Mouse (Mus musculus) spleen, adult 18-20 months (tissue): ENCODE measurements at regions not wholly inside any gene's neighbourhood (a gene's known extent, or its start where the extent isn't known, plus 50 kb on each side); places are given as distances from the start of the nearest gene placed in this dataset.

Source experiments
- DNase-seq, 2 experiments: peaks; one replicate each; pipeline ENCODE4 v3.0.0; 2022; ENCODE audit warnings: mixed read lengths in 2 of 2

GRCm38 (mm10) chr4:83915871-83916270 is 390.5 kb downstream of the Ccdc171 start:
- DNase-seq = no peak

GRCm38 (mm10) chr4:83917009-83917408 is 391.7 kb downstream of the Ccdc171 start:
- no peak for DNase-seq

GRCm38 (mm10) chr4:83918093-83918492 is 392.7 kb downstream of the Ccdc171 start:
- no peak for DNase-seq

GRCm38 (mm10) chr4:83919041-83919440 is 393.7 kb downstream of the Ccdc171 start:
- no peak for DNase-seq

GRCm38 (mm10) chr4:83925118-83925842 is 399.9 kb downstream of the Ccdc171 start:
- DNase-seq = no peak

- DNase-seq = no peak
Observed at GRCm38 (mm10) chr4:83926195-83926731, 400.9 kb downstream of the Ccdc171 start.

- no peak for DNase-seq
Observed at GRCm38 (mm10) chr4:83931897-83932654, 406.7 kb downstream of the Ccdc171 start.

- no peak for DNase-seq
Observed at GRCm38 (mm10) chr4:83941693-83942092, 416.3 kb downstream of the Ccdc171 start.

GRCm38 (mm10) chr4:83949612-83950011 is 424.3 kb downstream of the Ccdc171 start:
- no peak for DNase-seq

GRCm38 (mm10) chr4:83950809-83951409 is 425.6 kb downstream of the Ccdc171 start:
- no peak for DNase-seq

GRCm38 (mm10) chr4:83956252-83956904 is 431.0 kb downstream of the Ccdc171 start:
- DNase-seq = no peak

- no peak for DNase-seq
Observed at GRCm38 (mm10) chr4:83957217-83957692, 431.9 kb downstream of the Ccdc171 start.

- DNase-seq = no peak
Observed at GRCm38 (mm10) chr4:83966898-83967297, 441.6 kb downstream of the Ccdc171 start.

- DNase-seq = no peak
Observed at GRCm38 (mm10) chr4:83973162-83973561, 447.8 kb downstream of the Ccdc171 start.

GRCm38 (mm10) chr4:83974214-83975012 is 449.1 kb downstream of the Ccdc171 start:
- no peak for DNase-seq

- DNase-seq = no peak
Observed at GRCm38 (mm10) chr4:83975569-83975968, 450.2 kb downstream of the Ccdc171 start.

- no peak for DNase-seq
Observed at GRCm38 (mm10) chr4:83976067-83976466, 450.7 kb downstream of the Ccdc171 start.

- DNase-seq = no peak
Observed at GRCm38 (mm10) chr4:83979088-83979487, 453.7 kb downstream of the Ccdc171 start.

GRCm38 (mm10) chr4:83984671-83985391 is 459.5 kb downstream of the Ccdc171 start:
- no peak for DNase-seq

GRCm38 (mm10) chr4:83985451-83985850 is 460.1 kb downstream of the Ccdc171 start:
- DNase-seq = no peak
